In genomic region chr13:19636131-19636530, GRCm38 (mm10) we compare ENCODE assay signal across 9 mouse cellular contexts. TPM values are rescaled to one million over a fixed set of nuclear protein-coding genes. Genes with fewer than 3 reads are reported as not detected.
A peak's percentile ranks its signal among the peaks of the same experiment; 100 is the strongest.
DNase-seq lines count a peak whose midpoint lies in the region; ATAC-seq and TF ChIP-seq lines count a peak whose summit lies in the region.
"Had no signal": no experiment of that assay in that cellular context is flagged by ENCODE, and none has a peak within 500 bp of the region (broad histone marks: within the 10 kb centered on the region; RNA-seq: fewer than 3 reads in every experiment).

No protein-coding gene starts in this region.

- ATAC-seq in limb, embryonic 14.5 days (ENCODE audit: low FRiP score, low read depth), result no peak
- ATAC-seq in megakaryocyte progenitor cell, adult 5-6 weeks (replicated peaks; ENCODE audit: poor library complexity), result peak; percentile 79

- H3K9me3 ChIP-seq in limb, embryonic 14.5 days (ENCODE audit: control insufficient read depth, low read length), result no peaks in the 10 kb centered on the region
- H3K9me3 ChIP-seq in limb, embryonic 10.5 days (replicated peaks), result no peaks in the 10 kb centered on the region

- peak; percentile 28 for DNase-seq in cerebellum, adult 8-10 months
- no peak for DNase-seq in cerebellum, adult 9-10 months
- peak; percentile 16 for DNase-seq in limb, embryonic 14.5 days (ENCODE audit: low spot score)
- DNase-seq in limb, embryonic 10.5 days (ENCODE audit: low spot score), result no peak
- DNase-seq in cerebellum, postnatal 14 days, result peak; percentile 52 to 55
- DNase-seq in left cerebral cortex, adult 18-20 months (ENCODE audit: low spot score in 2 of 2), result no peak
- no peak for DNase-seq in thymus, postnatal 25 days

- H3K4me2 ChIP-seq in limb, embryonic 14.5 days (replicated peaks; ENCODE audit: low read depth, low read length, severe bottlenecking), result no peak overlapping the region

- H3K4me3 ChIP-seq in limb, embryonic 14.5 days (replicated peaks; ENCODE audit: low read length), result no peak overlapping the region
- no peak overlapping the region for H3K4me3 ChIP-seq in limb, embryonic 10.5 days
- H3K4me3 ChIP-seq: erythroblast, embryonic 14.5 days had no signal

- H3K9ac ChIP-seq in limb, embryonic 14.5 days (ENCODE audit: low read depth, low read length, severe bottlenecking), result no peak overlapping the region

- H3K27me3 ChIP-seq in limb, embryonic 14.5 days (ENCODE audit: control insufficient read depth, insufficient read depth, low read length), result no peaks in the 10 kb centered on the region
- no peaks in the 10 kb centered on the region for H3K27me3 ChIP-seq in limb, embryonic 10.5 days (ENCODE audit: low read depth, poor library complexity, severe bottlenecking)

- 68% methylated on average over 4 of the region's 4 CpGs for WGBS in limb, embryonic 14.5 days
- WGBS in limb, embryonic 10.5 days, result 73% methylated on average over 4 of the region's 4 CpGs

- H3K27ac ChIP-seq in limb, embryonic 14.5 days (replicated peaks; ENCODE audit: low read depth, low read length), result no peak overlapping the region
- no peak overlapping the region for H3K27ac ChIP-seq in limb, embryonic 10.5 days

- H3K36me3 ChIP-seq in limb, embryonic 14.5 days (ENCODE audit: control insufficient read depth, insufficient read depth, low read length), result no peaks in the 10 kb centered on the region
- H3K36me3 ChIP-seq in limb, embryonic 10.5 days, result no peaks in the 10 kb centered on the region

- no peaks in the 10 kb centered on the region for H3K4me1 ChIP-seq in limb, embryonic 14.5 days (ENCODE audit: control insufficient read depth, insufficient read depth, low read length)
- H3K4me1 ChIP-seq in limb, embryonic 10.5 days, result no peaks in the 10 kb centered on the region

- no peak for TF ChIP-seq POLR2A in limb, embryonic 14.5 days (IDR thresholded peaks at IDR 0.05; ENCODE audit: borderline replicate concordance, extremely low read depth, insufficient read depth, insufficient read length)

RNA-seq across cellular contexts. Expression of gene Sfrp4, which starts 13.2 kb away (rescaled TPM):
- polyA plus RNA-seq in limb, embryonic 14.5 days (2012; rRNA removed), result 6.7 and 6.9 TPM in 2 replicates
- polyA plus RNA-seq in limb, embryonic 14.5 days (2014; fragmentation: Nextera tagmentation; extraction: Ambion mirVana), result 4.5 and 7.1 TPM in 2 replicates
- polyA plus RNA-seq in limb, embryonic 10.5 days (2016; fragmentation: Nextera tagmentation; extraction: Ambion mirVana), result 0.15 and 0.31 TPM in 2 replicates
- 0.49 and 2.3 TPM in 2 replicates for total RNA-seq in megakaryocyte progenitor cell, adult 5-6 weeks (2015)
- 1.7 TPM in 1 of 2 replicates, not detected in the other for total RNA-seq in megakaryocyte progenitor cell, adult 5-6 weeks (2017)
- 1 to 10 TPM; 1.3 to 1.5 TPM for total RNA-seq in left cerebral cortex, adult 18-20 months (2021)
- polyA plus RNA-seq: erythroblast, embryonic 14.5 days had no signal

RNA-seq across cellular contexts. Expression of gene Epdr1, which starts 16.4 kb away (rescaled TPM):
- polyA plus RNA-seq in limb, embryonic 14.5 days (2012; rRNA removed), result 12.4 and 13.1 TPM in 2 replicates
- polyA plus RNA-seq in limb, embryonic 14.5 days (2014; fragmentation: Nextera tagmentation; extraction: Ambion mirVana), result 16.3 and 16.5 TPM in 2 replicates
- polyA plus RNA-seq in limb, embryonic 10.5 days (2016; fragmentation: Nextera tagmentation; extraction: Ambion mirVana), result 12.2 and 13.8 TPM in 2 replicates
- 7.4 and 14.0 TPM in 2 replicates for total RNA-seq in megakaryocyte progenitor cell, adult 5-6 weeks (2015)
- total RNA-seq in megakaryocyte progenitor cell, adult 5-6 weeks (2017), result 2.5 and 10.0 TPM in 2 replicates
- 100 to 1,000 TPM; 108 to 116 TPM for total RNA-seq in left cerebral cortex, adult 18-20 months (2021)

Comparison
In these comparisons a context has a peak if more than half of its experiments do, and no peak if none do; other contexts are left out.
1. DNase-seq: peak in cerebellum, adult 8-10 months (single experiment), limb, embryonic 14.5 days (single experiment) and cerebellum, postnatal 14 days (2 of 2); none in cerebellum, adult 9-10 months (single experiment), limb, embryonic 10.5 days (single experiment), left cerebral cortex, adult 18-20 months (0 of 2) and thymus, postnatal 25 days (single experiment).
2. RNA of gene Epdr1, which starts 16.4 kb away (total RNA-seq): 108 to 116 TPM in left cerebral cortex, adult 18-20 months; 2.5 to 14.0 TPM in megakaryocyte progenitor cell, adult 5-6 weeks; every median in the first group is over 4 times any median in the second.